Mouse (Mus musculus) midbrain, embryonic 14.5 days (tissue): Measurements from ENCODE around the gene Fbxw7. TPM values are rescaled to one million over a fixed set of nuclear protein-coding genes. Genes with fewer than 3 reads are reported as not detected.

Experiments
- ATAC-seq: fragments of 200-750 bp; cut with Nextera tagmentation; 2 replicates; pipeline ENCODE4 v1.8.0; 2017; ENCODE audit warnings: moderate number of reproducible peaks, moderate library complexity; ENCODE audit not compliant: low FRiP score, low TSS enrichment
- DNase-seq: peaks from one replicate; pipeline ENCODE4 v3.0.0-alpha.2; 2015
- H3K27ac ChIP-seq: fragments of 300-500 bp; sonication (generic); replicated peaks from 2 replicates; pipeline ENCODE4 v1.5.1; 2014; ENCODE audit warnings: mild to moderate bottlenecking, low read depth, low read length, moderate library complexity
- H3K27me3 ChIP-seq: fragments of 300-500 bp; sonication (generic); 2 replicates; pipeline ENCODE4 v1.6.1; 2014; ENCODE audit warnings: low read length, control low read depth, mixed read lengths; ENCODE audit not compliant: control insufficient read depth, insufficient read depth
- H3K36me3 ChIP-seq: fragments of 300-500 bp; sonication (generic); 2 replicates; pipeline ENCODE4 v1.6.1; 2014; ENCODE audit warnings: low read length, control low read depth; ENCODE audit not compliant: control insufficient read depth, insufficient read depth
- H3K4me1 ChIP-seq: fragments of 300-500 bp; sonication (generic); 2 replicates; pipeline ENCODE4 v1.6.1; 2014; ENCODE audit warnings: mild to moderate bottlenecking, antibody characterized with exemption, low read length, control low read depth; ENCODE audit not compliant: control insufficient read depth, insufficient read depth
- H3K4me2 ChIP-seq: fragments of 300-500 bp; sonication (generic); 2 replicates; pipeline ENCODE4 v1.6.1; 2014; ENCODE audit warnings: mild to moderate bottlenecking, low read length, moderate library complexity
- H3K4me3 ChIP-seq: fragments of 300-500 bp; sonication (generic); replicated peaks from 2 replicates; pipeline ENCODE4 v1.5.1; 2014; ENCODE audit warnings: low read depth, low read length
- H3K9ac ChIP-seq: fragments of 300-500 bp; sonication (generic); replicated peaks from 2 replicates; pipeline ENCODE4 v1.6.1; 2014; ENCODE audit warnings: mild to moderate bottlenecking, low read length, moderate library complexity
- H3K9me3 ChIP-seq: fragments of 300-500 bp; sonication (generic); 2 replicates; pipeline ENCODE4 v1.6.1; 2016; ENCODE audit warnings: low read length, control low read depth, mixed read lengths; ENCODE audit not compliant: control insufficient read depth
- WGBS: fragments of 180-500 bp; shearing (Covaris S2); extraction: QIAGEN DNeasy Blood & Tissue Kit; methylation state at CpG from one replicate; pipeline ENCODE4 v1.1.7; 2014; 5-methylcytosine and 5-hydroxymethylcytosine counted together
- polyA plus RNA-seq: library from polyadenylated mRNA; unstranded; fragments of >200 nt; fragmentation: Nextera tagmentation; extraction: Ambion mirVana; gene quantifications from 2 replicates; pipeline ENCODE4 v1.2.1, GENCODE M21; 2014

Fbxw7 gene
- polyA plus RNA-seq, 1 experiment from 2014 or later, result 24.7 TPM

DNA sequence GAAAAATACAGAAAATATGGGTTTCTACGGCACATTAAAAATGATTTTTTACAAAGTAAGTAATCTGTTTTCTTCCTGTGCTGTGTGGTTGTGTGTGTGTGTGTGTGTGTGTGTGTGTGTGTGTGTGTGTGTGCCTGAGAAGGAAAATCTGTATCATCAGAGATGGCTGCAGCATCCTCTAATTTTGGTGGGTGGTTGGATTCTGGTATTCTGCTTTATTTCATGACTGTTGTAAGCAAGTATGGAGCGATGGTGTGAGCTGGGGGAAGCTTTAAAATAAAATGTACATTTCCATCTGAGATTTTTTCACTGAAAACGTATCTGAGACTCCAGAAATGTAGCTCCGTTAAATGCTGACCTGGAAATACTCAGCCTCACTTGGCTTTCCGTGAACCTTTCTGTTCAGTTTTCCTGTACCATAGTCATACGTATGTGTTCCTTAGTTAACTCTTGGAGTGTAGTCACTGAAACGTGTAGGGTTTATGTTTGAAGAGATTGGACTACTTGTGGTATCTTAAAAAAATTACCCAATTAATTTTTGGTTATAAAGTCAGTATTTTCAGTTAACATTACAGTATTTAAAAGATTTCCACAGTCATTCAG is 137.6 kb downstream of the Fbxw7 start:
- peak; percentile 52 for DNase-seq
- Histone ChIP-seq H3K36me3 (no peaks in the 10 kb centered on the region), H3K27me3 (no peaks in the 10 kb centered on the region), H3K4me1 (peaks cover 21% of the 10 kb centered on the region; the same call in 1 of the 2 replicates), H3K9me3 (no peaks in the 10 kb centered on the region), H3K4me2 (peak overlapping the region; percentile 56), H3K27ac (peak overlapping the region; percentile 80), H3K9ac (peak overlapping the region; percentile 61), H3K4me3 (peak overlapping the region; percentile 45)
- ATAC-seq, result no peak
- 42% methylated on average over 7 of the region's 7 CpGs for WGBS

DNA sequence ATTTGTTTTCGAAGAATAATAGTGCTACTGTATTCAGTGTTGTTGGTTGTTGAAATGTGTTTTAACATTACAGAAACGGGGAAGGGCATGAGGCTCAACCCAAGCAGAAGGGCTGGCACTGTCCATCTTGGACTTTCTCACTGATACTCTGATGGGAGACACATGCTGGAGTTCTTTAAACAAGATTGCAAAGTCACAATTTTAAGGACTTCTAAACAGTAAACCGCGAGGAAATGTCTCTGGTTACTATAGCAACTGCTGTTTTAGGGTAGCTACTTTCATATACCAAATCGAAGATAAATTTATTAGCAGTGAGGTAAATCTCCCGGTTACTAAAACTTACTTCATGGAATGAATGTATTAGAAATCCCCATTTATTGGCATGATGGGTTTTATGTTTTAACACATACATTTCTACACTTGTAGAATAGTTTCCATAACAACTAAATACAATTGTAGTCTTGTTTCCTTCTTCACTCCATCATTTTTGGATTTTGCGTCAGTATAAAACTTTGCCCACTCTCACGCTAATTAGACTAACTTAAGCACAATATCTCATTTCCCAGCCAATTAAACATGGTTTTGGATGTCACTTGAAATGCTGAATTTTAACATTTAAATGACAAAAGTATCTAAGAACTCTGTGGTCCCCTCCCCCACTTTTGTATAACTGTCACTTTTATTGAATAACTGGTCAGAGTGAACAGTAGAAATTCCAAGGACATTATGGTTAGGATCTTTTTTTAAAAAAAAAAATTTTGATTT is 140.1 kb downstream of the Fbxw7 start:
- no peak overlapping the region for H3K9ac ChIP-seq
- no peak for ATAC-seq
- H3K4me3 ChIP-seq, result no peak overlapping the region
- no peak overlapping the region for H3K27ac ChIP-seq
- 0 out of 2 replicates have a peak, but pooled peaks cover 8% of the 10 kb centered on the region for H3K36me3 ChIP-seq
- peak overlapping the region; percentile 27 for H3K4me2 ChIP-seq
- H3K27me3 ChIP-seq, result no peaks in the 10 kb centered on the region
- DNase-seq, result no peak
- peaks cover 21% of the 10 kb centered on the region; the same call in 1 of the 2 replicates for H3K4me1 ChIP-seq
- H3K9me3 ChIP-seq, result no peaks in the 10 kb centered on the region
- 54% methylated on average over 8 of the region's 8 CpGs for WGBS

DNA sequence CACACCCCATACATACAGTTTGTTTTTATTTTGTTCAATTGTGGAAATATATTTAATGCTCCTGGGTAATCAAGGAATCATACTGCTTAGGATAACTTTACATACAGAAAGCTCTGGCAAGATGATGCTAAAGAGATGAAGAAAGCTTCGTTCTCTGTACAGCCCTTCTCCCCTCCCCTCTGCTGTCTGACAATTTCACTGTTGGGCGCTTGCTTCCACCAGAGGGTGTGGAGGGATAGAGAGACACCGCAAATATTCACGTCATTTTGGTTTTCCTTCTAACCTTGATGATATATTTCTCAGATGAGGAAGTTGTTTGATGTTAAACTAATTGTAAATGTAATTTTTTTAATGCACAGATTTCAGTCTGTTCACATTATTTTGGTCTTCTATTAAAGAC is 140.8 kb downstream of the Fbxw7 start:
- peak; percentile 55 for DNase-seq
- 0 out of 2 replicates have a peak, but pooled peaks cover 8% of the 10 kb centered on the region for H3K36me3 ChIP-seq
- no peak overlapping the region for H3K9ac ChIP-seq
- peaks cover 21% of the 10 kb centered on the region; the same call in 1 of the 2 replicates for H3K4me1 ChIP-seq
- H3K4me2 ChIP-seq, result 0 out of 2 replicates have a peak overlapping the region, but pooled peaks have one; percentile 12
- no peak overlapping the region for H3K27ac ChIP-seq
- ATAC-seq, result no peak
- H3K4me3 ChIP-seq, result no peak overlapping the region
- WGBS, result 32% methylated on average over 4 of the region's 4 CpGs
- no peaks in the 10 kb centered on the region for H3K9me3 ChIP-seq
- no peaks in the 10 kb centered on the region for H3K27me3 ChIP-seq

DNA sequence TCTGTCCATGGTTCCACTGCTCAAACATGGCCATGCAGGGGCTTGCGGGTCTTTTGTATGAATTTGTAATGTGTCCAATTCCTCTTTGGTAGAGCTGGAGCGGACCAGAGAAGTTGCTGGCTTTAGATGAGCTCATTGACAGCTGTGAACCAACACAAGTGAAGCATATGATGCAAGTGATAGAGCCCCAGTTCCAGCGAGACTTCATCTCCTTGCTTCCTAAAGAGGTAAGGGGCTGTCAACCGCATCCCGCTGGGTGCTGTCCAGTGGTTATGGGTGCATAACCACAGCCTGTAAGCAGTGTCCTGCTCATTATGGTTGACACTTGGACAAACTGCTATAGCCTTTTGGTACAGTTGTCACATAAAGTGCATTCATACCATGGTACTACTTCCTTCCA is 150.1 kb downstream of the Fbxw7 start:
- no peaks in the 10 kb centered on the region for H3K27me3 ChIP-seq
- H3K36me3 ChIP-seq, result peaks cover 24% of the 10 kb centered on the region
- no peak overlapping the region for H3K4me3 ChIP-seq
- H3K4me2 ChIP-seq, result no peak overlapping the region
- DNase-seq, result no peak
- H3K9me3 ChIP-seq, result no peaks in the 10 kb centered on the region
- H3K27ac ChIP-seq, result no peak overlapping the region
- H3K9ac ChIP-seq, result no peak overlapping the region
- no peaks in the 10 kb centered on the region for H3K4me1 ChIP-seq
- ATAC-seq, result no peak
- WGBS, result 93% methylated on average over 5 of the region's 5 CpGs

DNA sequence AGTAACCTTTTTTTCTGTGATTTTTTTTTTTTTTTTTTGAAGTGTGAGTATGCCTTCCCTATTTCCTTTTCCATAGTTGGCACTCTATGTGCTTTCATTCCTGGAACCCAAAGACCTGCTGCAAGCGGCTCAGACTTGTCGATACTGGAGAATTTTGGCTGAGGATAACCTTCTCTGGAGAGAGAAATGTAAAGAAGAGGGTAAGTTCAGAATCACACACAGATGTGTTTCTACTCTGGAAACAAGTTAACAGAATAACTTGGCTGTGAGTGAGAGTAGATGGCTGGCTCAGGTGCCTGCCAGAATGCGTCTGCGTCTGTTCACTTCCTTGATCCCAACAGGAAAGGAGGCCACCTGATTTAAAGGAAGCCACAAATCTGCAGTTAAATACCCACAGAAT is 152.3 kb downstream of the Fbxw7 start:
- no peak for DNase-seq
- H3K27me3 ChIP-seq, result no peaks in the 10 kb centered on the region
- ATAC-seq, result no peak

DNA sequence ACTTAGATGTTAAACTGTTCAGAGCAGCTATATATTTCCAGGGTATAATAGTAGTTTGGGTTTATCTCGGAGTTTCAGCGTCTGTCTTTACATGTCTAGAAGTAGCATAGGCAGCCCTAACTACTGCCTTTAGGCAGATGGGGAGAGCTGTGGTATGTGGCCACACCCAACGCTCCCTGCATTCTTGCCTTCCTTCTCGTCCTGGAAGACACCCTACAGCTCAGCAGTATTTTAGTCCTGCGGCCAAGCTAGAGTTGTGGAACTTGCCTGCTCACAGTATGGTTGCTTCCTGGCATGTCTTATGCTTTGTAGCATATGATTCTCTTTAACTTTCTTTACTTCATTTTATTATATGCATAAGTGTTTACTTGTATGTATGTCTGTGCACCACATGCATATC is 156.5 kb downstream of the Fbxw7 start:
- WGBS, result 90% methylated on average over 5 of the region's 5 CpGs
- peaks cover 60% of the 10 kb centered on the region for H3K36me3 ChIP-seq

More for the DNA sequence above, 152.3 kb downstream of the Fbxw7 start:
- Histone ChIP-seq H3K4me3 (no peak overlapping the region), H3K4me1 (no peaks in the 10 kb centered on the region), H3K27ac (no peak overlapping the region), H3K9ac (no peak overlapping the region), H3K36me3 (peaks cover 41% of the 10 kb centered on the region), H3K9me3 (no peaks in the 10 kb centered on the region), H3K4me2 (no peak overlapping the region)
- WGBS, result 94% methylated on average over 4 of the region's 4 CpGs

DNA sequence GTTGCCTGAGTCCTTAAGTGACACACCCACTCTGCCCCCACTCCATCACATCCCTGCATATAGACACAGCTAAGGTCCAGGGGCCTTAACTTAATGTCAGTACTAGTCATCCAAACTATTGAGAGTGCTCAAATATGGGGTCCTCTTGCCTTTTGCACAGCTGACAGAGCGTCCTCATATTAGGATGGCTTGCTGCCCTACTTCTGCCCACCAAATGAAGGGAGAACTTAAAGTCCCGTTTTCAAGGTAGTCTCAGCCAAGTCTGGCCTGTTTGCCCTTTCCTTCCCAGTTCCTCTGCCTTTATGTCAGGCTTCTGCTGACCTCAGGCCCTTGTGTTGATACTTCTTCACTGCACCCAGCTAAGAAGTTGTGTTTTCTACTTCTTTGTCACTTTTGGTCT is 157.8 kb downstream of the Fbxw7 start:
- Histone ChIP-seq H3K4me2 (no peak overlapping the region), H3K4me1 (no peaks in the 10 kb centered on the region), H3K36me3 (peaks cover 53% of the 10 kb centered on the region), H3K4me3 (no peak overlapping the region), H3K9ac (no peak overlapping the region), H3K9me3 (no peaks in the 10 kb centered on the region), H3K27me3 (no peaks in the 10 kb centered on the region), H3K27ac (no peak overlapping the region)
- WGBS, result 97% methylated on average over 2 of the region's 2 CpGs
- ATAC-seq (no peak), DNase-seq (no peak)

More for the DNA sequence above, 156.5 kb downstream of the Fbxw7 start:
- H3K27me3 ChIP-seq, result no peaks in the 10 kb centered on the region
- no peak overlapping the region for H3K4me2 ChIP-seq
- no peak overlapping the region for H3K9ac ChIP-seq
- no peaks in the 10 kb centered on the region for H3K9me3 ChIP-seq
- ATAC-seq, result no peak
- no peaks in the 10 kb centered on the region for H3K4me1 ChIP-seq
- DNase-seq, result no peak
- H3K4me3 ChIP-seq, result no peak overlapping the region
- no peak overlapping the region for H3K27ac ChIP-seq

DNA sequence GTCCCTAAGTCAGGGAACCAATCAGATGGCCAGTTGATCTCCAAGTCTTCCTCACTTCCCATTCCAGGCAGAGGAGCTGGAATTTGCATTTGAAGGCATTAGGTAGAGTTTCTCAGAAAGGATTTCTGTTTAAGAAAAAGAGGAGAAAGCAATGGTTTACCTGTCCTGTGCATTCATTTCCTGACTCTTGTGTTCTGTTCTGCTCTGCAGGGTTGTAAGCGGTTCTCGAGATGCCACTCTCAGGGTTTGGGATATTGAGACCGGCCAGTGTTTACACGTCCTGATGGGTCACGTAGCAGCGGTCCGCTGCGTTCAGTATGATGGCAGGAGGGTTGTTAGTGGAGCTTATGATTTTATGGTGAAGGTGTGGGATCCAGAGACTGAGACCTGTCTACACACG is 159.1 kb downstream of the Fbxw7 start:
- WGBS, result 76% methylated on average over 9 of the region's 9 CpGs
- Histone ChIP-seq H3K27me3 (no peaks in the 10 kb centered on the region), H3K4me2 (no peak overlapping the region), H3K4me3 (no peak overlapping the region), H3K27ac (no peak overlapping the region), H3K9ac (no peak overlapping the region), H3K9me3 (no peaks in the 10 kb centered on the region), H3K4me1 (no peaks in the 10 kb centered on the region), H3K36me3 (peaks cover 42% of the 10 kb centered on the region)
- DNase-seq (no peak), ATAC-seq (no peak)

DNA sequence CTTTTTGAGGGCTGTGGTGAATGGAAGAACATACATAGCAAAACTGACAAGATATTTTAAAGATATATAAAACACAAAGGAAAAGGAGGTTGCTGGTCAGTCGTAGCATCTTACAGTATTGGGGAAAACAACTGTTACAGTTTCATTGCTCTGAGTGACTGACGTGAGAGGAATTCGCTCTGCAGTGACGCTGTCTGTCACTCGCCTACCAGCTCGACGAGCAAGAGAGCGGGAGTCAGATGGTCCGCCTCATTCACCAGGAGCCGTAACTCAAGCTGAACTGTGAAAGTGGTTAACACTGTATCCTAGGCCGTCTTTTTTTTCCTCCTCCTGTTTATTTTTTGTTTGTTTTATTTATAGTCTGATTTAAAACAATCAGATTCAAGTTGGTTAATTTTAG is 163.6 kb downstream of the Fbxw7 start:
- ATAC-seq, result no peak

More for the DNA sequence above, 163.6 kb downstream of the Fbxw7 start:
- H3K36me3 ChIP-seq, result peaks cover 20% of the 10 kb centered on the region; the same call in 1 of the 2 replicates
- no peak overlapping the region for H3K4me2 ChIP-seq
- H3K27ac ChIP-seq, result no peak overlapping the region
- no peak overlapping the region for H3K9ac ChIP-seq
- H3K4me1 ChIP-seq, result no peaks in the 10 kb centered on the region
- WGBS, result 72% methylated on average over 11 of the region's 11 CpGs
- no peaks in the 10 kb centered on the region for H3K9me3 ChIP-seq
- H3K27me3 ChIP-seq, result no peaks in the 10 kb centered on the region
- no peak for DNase-seq
- H3K4me3 ChIP-seq, result no peak overlapping the region
